Mouse (Mus musculus) cortical plate, adult 2 months (tissue): ENCODE measurements at regions not wholly inside any gene's neighbourhood (a gene's known extent, or its start where the extent isn't known, plus 50 kb on each side); places are given as distances from the start of the nearest gene placed in this dataset.

Experiments
- CTCF ChIP-seq: fragments of 200-500 bp; IDR thresholded peaks from 2 replicates; pipeline ENCODE4 v1.5.1; 2011; ENCODE audit warnings: mild to moderate bottlenecking, control low read depth, low read length; ENCODE audit not compliant: insufficient read depth; ENCODE audit errors: extremely low read depth
- POLR2A ChIP-seq: fragments of 200-500 bp; IDR thresholded peaks from 2 replicates; pipeline ENCODE4 v1.6.1; 2011; ENCODE audit warnings: mild to moderate bottlenecking, low read length, control low read depth; ENCODE audit not compliant: insufficient read depth; ENCODE audit errors: extremely low read depth

GRCm38 (mm10) chr8:8751208-8751607 is 60.9 kb upstream of the Arglu1 start:
- TF ChIP-seq POLR2A (no peak), CTCF (no peak)
